Mouse (Mus musculus) thymus, adult 2 months (tissue): ENCODE measurements around the gene Clcn6. TPM values are rescaled to one million over a fixed set of nuclear protein-coding genes. Genes with fewer than 3 reads are reported as not detected.
A peak's percentile ranks its signal among the peaks of the same experiment; 100 is the strongest.

Experiments used
- DNase-seq: peaks from one replicate; pipeline ENCODE4 v3.0.0; 2021
- H3K27ac ChIP-seq: fragments of 200-500 bp; 2 replicates; pipeline ENCODE4 v1.5.1; 2012; ENCODE audit warnings: low read length, control low read depth; ENCODE audit not compliant: control insufficient read depth, insufficient read depth
- H3K27me3 ChIP-seq: fragments of 200-500 bp; 2 replicates; pipeline ENCODE4 v1.6.1; 2012; ENCODE audit warnings: mild to moderate bottlenecking, low read length, moderate library complexity, mixed read lengths; ENCODE audit not compliant: control insufficient read depth, insufficient read depth
- H3K36me3 ChIP-seq: fragments of 200-500 bp; 2 replicates; pipeline ENCODE4 v1.6.1; 2012; ENCODE audit warnings: mild to moderate bottlenecking, low read length, moderate library complexity; ENCODE audit not compliant: control insufficient read depth, insufficient read depth
- H3K4me1 ChIP-seq: fragments of 200-500 bp; replicated peaks from 2 replicates; pipeline ENCODE4 v1.6.1; 2012; ENCODE audit warnings: low read length; ENCODE audit not compliant: control insufficient read depth, insufficient read depth
- H3K4me3 ChIP-seq: fragments of 200-500 bp; 2 replicates; pipeline ENCODE4 v1.5.1; 2012; ENCODE audit warnings: mild to moderate bottlenecking, low read length, control low read depth, moderate library complexity; ENCODE audit not compliant: control insufficient read depth, insufficient read depth
- CTCF ChIP-seq: fragments of 200-500 bp; IDR thresholded peaks from 2 replicates; pipeline ENCODE4 v1.5.1; 2012; ENCODE audit warnings: mild to moderate bottlenecking, control low read depth, low read length, moderate library complexity, borderline replicate concordance; ENCODE audit not compliant: control insufficient read depth, poor library complexity, insufficient read depth; ENCODE audit errors: extremely low read depth
- POLR2A ChIP-seq: fragments of 200-500 bp; IDR thresholded peaks from 2 replicates; pipeline ENCODE4 v1.6.1; 2012; ENCODE audit warnings: mild to moderate bottlenecking, low read length, control low read depth, moderate library complexity; ENCODE audit not compliant: control insufficient read depth, poor library complexity, insufficient read depth; ENCODE audit errors: extremely low read depth
- WGBS: fragments of 180-500 bp; shearing (Covaris S2); methylation state at CpG from one replicate; pipeline ENCODE4 v1.1.7; 2018; 5-methylcytosine and 5-hydroxymethylcytosine counted together
- polyA plus RNA-seq: library from polyadenylated mRNA; depleted of rRNA; stranded (reverse); fragments of >200 nt; gene quantifications from 2 replicates; pipeline ENCODE4 v1.2.3, GENCODE M21; 2012; rRNA removed

The Clcn6 gene
- polyA plus RNA-seq, 1 experiment = 39.4 TPM

- H3K36me3 ChIP-seq = no peaks in the 10 kb centered on the region
- no peak overlapping the region for H3K27ac ChIP-seq
- no peak for DNase-seq
- H3K27me3 ChIP-seq = no peaks in the 10 kb centered on the region
- H3K4me3 ChIP-seq = no peak overlapping the region
- TF ChIP-seq CTCF = no peak
- WGBS = 57% methylated on average over 9 of the region's 9 CpGs
- H3K4me1 ChIP-seq = no peaks in the 10 kb centered on the region
Measured at GRCm38 (mm10) chr4:147969337-147969736, 69.3 kb downstream of the Clcn6 start.

- no peak for DNase-seq
- no peak for TF ChIP-seq CTCF
- no peak for TF ChIP-seq POLR2A
- WGBS = 85% methylated on average over 2 of the region's 2 CpGs
- H3K4me3 ChIP-seq = no peak overlapping the region
- no peaks in the 10 kb centered on the region for H3K4me1 ChIP-seq
- no peaks in the 10 kb centered on the region for H3K36me3 ChIP-seq
- H3K27me3 ChIP-seq = no peaks in the 10 kb centered on the region
- no peak overlapping the region for H3K27ac ChIP-seq
Measured at GRCm38 (mm10) chr4:147968816-147969215, 69.8 kb downstream of the Clcn6 start.

- no peaks in the 10 kb centered on the region for H3K36me3 ChIP-seq
- DNase-seq = no peak
- TF ChIP-seq CTCF (no peak), POLR2A (no peak)
- H3K4me1 ChIP-seq = no peaks in the 10 kb centered on the region
- H3K27ac ChIP-seq = no peak overlapping the region
- WGBS = 70% methylated on average over 7 of the region's 7 CpGs
- H3K4me3 ChIP-seq = no peak overlapping the region
- H3K27me3 ChIP-seq = no peaks in the 10 kb centered on the region; the same call in 1 of the 2 replicates
Measured at GRCm38 (mm10) chr4:147965712-147966111, 72.9 kb downstream of the Clcn6 start.

GRCm38 (mm10) chr4:147963623-147964022 is 75.0 kb downstream of the Clcn6 start:
- no peak overlapping the region for H3K27ac ChIP-seq
- H3K4me1 ChIP-seq = no peaks in the 10 kb centered on the region
- 91% methylated on average over 15 of the region's 15 CpGs for WGBS
- TF ChIP-seq POLR2A (no peak), CTCF (no peak)
- no peak for DNase-seq
- H3K4me3 ChIP-seq = no peak overlapping the region
- H3K36me3 ChIP-seq = no peaks in the 10 kb centered on the region
- no peaks in the 10 kb centered on the region; the same call in 1 of the 2 replicates for H3K27me3 ChIP-seq

- Histone ChIP-seq H3K27ac (no peak overlapping the region), H3K36me3 (no peaks in the 10 kb centered on the region), H3K27me3 (no peaks in the 10 kb centered on the region; the same call in 1 of the 2 replicates), H3K4me1 (no peaks in the 10 kb centered on the region), H3K4me3 (no peak overlapping the region)
- WGBS = 59% methylated on average over 6 of the region's 6 CpGs
- TF ChIP-seq POLR2A (no peak), CTCF (no peak)
- no peak for DNase-seq
Measured at GRCm38 (mm10) chr4:147962781-147963180, 75.8 kb downstream of the Clcn6 start.

- H3K36me3 ChIP-seq = no peaks in the 10 kb centered on the region
- no peak overlapping the region for H3K4me3 ChIP-seq
- no peak overlapping the region for H3K27ac ChIP-seq
- WGBS = 41% methylated on average over 6 of the region's 6 CpGs
- DNase-seq = peak; percentile 67
- H3K4me1 ChIP-seq = no peaks in the 10 kb centered on the region
- TF ChIP-seq POLR2A = no peak
- TF ChIP-seq CTCF = peak; percentile 43; the same call in 1 of the 2 replicates
- H3K27me3 ChIP-seq = no peaks in the 10 kb centered on the region; the same call in 1 of the 2 replicates
Measured at GRCm38 (mm10) chr4:147959881-147960831, 78.5 kb downstream of the Clcn6 start.

- Histone ChIP-seq H3K27ac (no peak overlapping the region), H3K4me1 (no peaks in the 10 kb centered on the region), H3K36me3 (no peaks in the 10 kb centered on the region), H3K4me3 (no peak overlapping the region), H3K27me3 (no peaks in the 10 kb centered on the region)
- DNase-seq = no peak
- TF ChIP-seq POLR2A (no peak), CTCF (no peak)
- WGBS = 49% methylated on average over 11 of the region's 11 CpGs
Measured at GRCm38 (mm10) chr4:147957141-147957540, 81.5 kb downstream of the Clcn6 start.

Other genes starting within 250 kb of the Clcn6 start
- 0.84 and 1.3 TPM in 2 replicates for gene Zfp984, start 229.0 kb downstream of the Clcn6 start, polyA plus RNA-seq
- gene Zfp933, start 190.5 kb downstream of the Clcn6 start, polyA plus RNA-seq = 1.3 and 1.5 TPM in 2 replicates
- 167 and 170 TPM in 2 replicates for gene Miip, start 170.0 kb downstream of the Clcn6 start, polyA plus RNA-seq
- 3.0 and 3.7 TPM in 2 replicates for gene Fv1, start 169.8 kb downstream of the Clcn6 start, polyA plus RNA-seq
- gene Mfn2, start 134.1 kb downstream of the Clcn6 start, polyA plus RNA-seq = 40.4 and 50.2 TPM in 2 replicates
- gene Plod1, start 102.1 kb downstream of the Clcn6 start, polyA plus RNA-seq = 21.2 and 28.9 TPM in 2 replicates
- gene 2510039O18Rik, start 97.9 kb downstream of the Clcn6 start, polyA plus RNA-seq = 170 and 174 TPM in 2 replicates
- gene Nppb, start 53.0 kb downstream of the Clcn6 start, polyA plus RNA-seq = 0.24 and 2.3 TPM in 2 replicates
- 1.6 and 195 TPM in 2 replicates for gene Nppa, start 38.1 kb downstream of the Clcn6 start, polyA plus RNA-seq
- gene Mthfr, start 256 bp upstream of the Clcn6 start, polyA plus RNA-seq = 28.3 and 30.2 TPM in 2 replicates
- 98.0 and 106 TPM in 2 replicates for gene Agtrap, start 49.2 kb upstream of the Clcn6 start, polyA plus RNA-seq
- gene Mad2l2, start 91.6 kb upstream of the Clcn6 start, polyA plus RNA-seq = 32.9 and 37.7 TPM in 2 replicates
- 0.26 and 0.34 TPM in 2 replicates for gene Draxin, start 91.9 kb upstream of the Clcn6 start, polyA plus RNA-seq
- gene Fbxo6, start 113.3 kb upstream of the Clcn6 start, polyA plus RNA-seq = 41.8 and 50.9 TPM in 2 replicates
- gene Fbxo44, start 121.7 kb upstream of the Clcn6 start, polyA plus RNA-seq = 31.2 and 34.5 TPM in 2 replicates
- 0.66 and 1.5 TPM in 2 replicates for gene Fbxo2, start 121.8 kb upstream of the Clcn6 start, polyA plus RNA-seq
- gene Disp3, start 249.1 kb upstream of the Clcn6 start, polyA plus RNA-seq = 0.04 and 0.26 TPM in 2 replicates